Mouse (Mus musculus): Measurements from ENCODE around the gene Irgq.
"Not testable (repeated sequence)": the region's sequence is repeated elsewhere in the genome, so short reads cannot be mapped to it uniquely, and the experiment has no call there.

Irgq gene

DNA sequence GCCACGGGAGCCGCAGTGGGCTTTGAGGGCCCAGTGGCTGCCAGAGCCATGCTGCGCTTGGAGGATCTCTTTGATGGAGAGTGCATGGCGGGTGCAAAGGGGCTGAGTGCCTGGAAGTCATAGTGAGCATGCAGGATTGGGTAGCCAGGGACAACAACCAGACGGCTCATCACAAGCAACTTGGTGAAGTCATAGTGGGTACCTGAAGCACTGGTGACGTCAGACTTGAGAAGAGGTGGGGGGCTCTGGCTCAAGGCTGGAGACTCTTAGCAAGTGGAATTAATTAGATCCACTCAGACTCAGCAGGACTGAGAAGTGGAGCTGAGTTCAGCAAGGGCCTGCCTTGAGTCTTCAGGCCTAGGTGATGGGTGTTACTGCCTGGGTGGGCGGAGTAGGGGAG lies 18.1 kb upstream of the Irgq start, which contains the start of gene AC161166.1:
Gene AC161166.1, minus strand, starts transcription at position 101 of the 400 bp plus-strand sequence.
- DNase-seq (ENCODE audit: low spot score in 2 of 2), result no peak

DNA sequence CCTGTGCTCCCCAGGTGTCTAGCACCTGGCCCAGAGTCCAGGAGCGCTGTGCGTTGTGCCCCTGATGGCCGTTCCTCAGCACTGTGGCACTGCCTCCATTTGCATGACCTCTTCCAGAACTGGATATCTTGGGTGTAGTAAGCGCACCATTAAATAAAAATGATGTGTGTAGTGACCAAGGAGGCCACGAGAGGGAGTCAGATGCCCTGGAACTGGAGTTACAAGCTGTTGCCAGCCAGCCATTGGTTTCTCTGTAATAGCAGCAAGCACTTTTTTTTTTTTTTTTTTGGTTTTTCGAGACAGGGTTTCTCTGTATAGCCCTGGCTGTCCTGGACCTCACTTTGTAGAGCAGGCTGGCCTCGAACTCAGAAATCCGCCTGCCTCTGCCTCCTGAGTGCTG lies 14.2 kb upstream of the Irgq start:
- peak in 1 of 2 experiments; percentile 27 for DNase-seq (ENCODE audit: low spot score in 2 of 2)

- DNase-seq (ENCODE audit: low spot score in 2 of 2), result no peak
These were observed 13.4 kb upstream of the Irgq start for GRCm38 (mm10) chr7:24517077-24517476.

DNA sequence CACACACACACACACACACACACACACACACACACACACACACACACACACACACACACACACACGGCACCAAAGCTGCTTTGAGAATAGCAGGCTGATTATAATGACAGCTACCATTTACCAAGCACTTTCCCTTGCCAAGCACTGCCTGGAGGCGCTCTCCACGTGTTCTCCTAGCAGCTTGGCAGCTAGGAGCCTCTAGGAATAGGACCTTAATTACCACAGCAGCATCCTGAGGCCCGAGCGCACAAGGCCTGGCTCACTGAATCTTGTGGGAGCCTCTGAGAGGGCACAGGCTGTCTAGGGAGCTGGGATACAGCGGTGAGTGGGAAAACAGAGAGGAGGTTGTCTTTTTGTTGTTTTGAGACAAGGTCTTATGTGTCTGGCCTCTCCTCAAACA lies 12.8 kb upstream of the Irgq start:
- no peak for DNase-seq (ENCODE audit: low spot score in 2 of 2)

DNA sequence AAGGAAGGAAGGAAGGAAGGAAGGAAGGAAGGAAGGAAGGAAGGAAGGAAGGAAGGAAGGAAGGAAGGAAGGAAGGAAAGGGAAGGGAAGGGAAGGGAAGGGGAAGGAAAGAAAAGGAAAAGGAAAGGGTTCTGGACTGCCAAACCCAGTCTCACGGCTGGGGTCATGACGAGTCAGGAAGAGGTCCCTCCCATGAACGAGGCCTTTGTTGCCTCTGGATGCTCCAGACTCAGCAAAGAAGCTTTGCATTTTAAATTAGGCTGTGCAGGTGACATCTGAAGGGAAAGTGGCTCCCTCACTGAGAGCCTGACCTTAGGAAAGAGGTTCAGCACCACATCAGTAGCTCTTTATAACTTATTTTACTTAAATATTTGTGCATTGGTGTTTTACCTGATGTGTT lies 11.4 kb upstream of the Irgq start:
- DNase-seq (ENCODE audit: low spot score in 2 of 2), result no peak

DNA sequence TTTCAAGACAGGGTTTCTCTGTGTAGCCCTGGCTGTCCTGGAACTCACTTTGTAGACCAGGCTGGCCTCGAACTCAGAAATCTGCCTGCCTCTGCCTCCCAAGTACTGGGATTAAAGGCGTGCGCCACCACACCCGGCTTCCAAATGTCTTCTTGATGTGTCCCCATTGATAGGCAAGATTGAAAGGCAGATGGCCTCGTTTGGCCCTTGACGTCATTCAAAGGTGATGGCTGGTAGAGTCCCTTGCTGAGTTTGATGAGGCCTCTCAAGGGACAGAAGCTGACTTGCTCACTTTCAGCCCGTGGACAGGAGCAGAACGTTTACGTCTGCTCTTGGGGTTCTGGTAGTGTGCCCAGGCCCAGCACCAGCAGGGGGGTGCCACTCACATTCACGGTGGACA lies 10.4 kb upstream of the Irgq start:
- not testable (repeated sequence) for DNase-seq (ENCODE audit: low spot score in 2 of 2)

DNA sequence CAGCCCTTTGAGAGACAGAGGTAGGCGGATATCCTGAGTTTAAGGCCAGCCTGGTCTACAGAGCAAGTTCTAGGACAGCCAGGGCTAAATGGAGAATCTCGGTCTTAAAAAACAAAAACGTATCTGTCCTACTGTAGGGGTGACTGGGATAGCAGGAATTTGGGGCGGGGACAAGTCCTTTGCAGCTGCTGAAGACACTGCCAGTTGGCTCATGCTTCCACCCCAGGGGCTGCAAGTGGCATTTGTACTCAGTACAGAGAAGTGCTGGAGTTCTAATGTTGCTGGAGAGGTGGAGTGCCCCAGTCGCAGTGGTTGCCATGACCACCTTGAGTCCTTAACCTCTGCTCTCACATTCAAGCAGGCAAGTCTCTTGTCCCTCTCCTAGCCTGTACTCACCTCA lies 7.7 kb upstream of the Irgq start:
- no peak for DNase-seq (ENCODE audit: low spot score in 2 of 2)

GRCm38 (mm10) chr7:24523723-24524122 lies 6.8 kb upstream of the Irgq start:
- no peak for DNase-seq (ENCODE audit: low spot score in 2 of 2)

DNA sequence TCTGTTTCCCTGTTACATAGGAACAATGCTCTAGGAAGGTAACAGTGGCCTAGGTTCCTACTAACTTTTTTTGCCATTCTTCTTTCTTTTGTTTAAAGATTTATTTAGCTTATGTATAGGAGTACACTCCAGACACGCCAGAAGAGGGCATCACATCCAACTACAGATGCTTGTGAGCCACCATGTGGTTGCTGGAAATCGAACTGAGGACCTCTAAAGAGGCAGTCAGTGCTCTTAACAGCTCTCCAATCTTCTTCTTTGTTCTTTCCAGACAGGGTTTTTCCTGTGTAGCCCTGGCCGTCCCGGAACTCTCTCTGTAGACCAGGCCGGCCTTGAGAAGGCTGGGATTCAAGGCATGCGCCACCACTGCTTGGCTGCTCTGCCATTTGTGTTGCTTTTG lies 5.5 kb upstream of the Irgq start:
- DNase-seq (ENCODE audit: low spot score in 2 of 2), result no peak

- DNase-seq (ENCODE audit: low spot score in 2 of 2), result no peak
These were observed 4.6 kb upstream of the Irgq start for GRCm38 (mm10) chr7:24525686-24526420.

GRCm38 (mm10) chr7:24528861-24529260 lies 1.6 kb upstream of the Irgq start:
- DNase-seq (ENCODE audit: low spot score in 2 of 2), result no peak

GRCm38 (mm10) chr7:24529580-24529979 lies 909 bp upstream of the Irgq start:
- no peak for DNase-seq (ENCODE audit: low spot score in 2 of 2)

DNA sequence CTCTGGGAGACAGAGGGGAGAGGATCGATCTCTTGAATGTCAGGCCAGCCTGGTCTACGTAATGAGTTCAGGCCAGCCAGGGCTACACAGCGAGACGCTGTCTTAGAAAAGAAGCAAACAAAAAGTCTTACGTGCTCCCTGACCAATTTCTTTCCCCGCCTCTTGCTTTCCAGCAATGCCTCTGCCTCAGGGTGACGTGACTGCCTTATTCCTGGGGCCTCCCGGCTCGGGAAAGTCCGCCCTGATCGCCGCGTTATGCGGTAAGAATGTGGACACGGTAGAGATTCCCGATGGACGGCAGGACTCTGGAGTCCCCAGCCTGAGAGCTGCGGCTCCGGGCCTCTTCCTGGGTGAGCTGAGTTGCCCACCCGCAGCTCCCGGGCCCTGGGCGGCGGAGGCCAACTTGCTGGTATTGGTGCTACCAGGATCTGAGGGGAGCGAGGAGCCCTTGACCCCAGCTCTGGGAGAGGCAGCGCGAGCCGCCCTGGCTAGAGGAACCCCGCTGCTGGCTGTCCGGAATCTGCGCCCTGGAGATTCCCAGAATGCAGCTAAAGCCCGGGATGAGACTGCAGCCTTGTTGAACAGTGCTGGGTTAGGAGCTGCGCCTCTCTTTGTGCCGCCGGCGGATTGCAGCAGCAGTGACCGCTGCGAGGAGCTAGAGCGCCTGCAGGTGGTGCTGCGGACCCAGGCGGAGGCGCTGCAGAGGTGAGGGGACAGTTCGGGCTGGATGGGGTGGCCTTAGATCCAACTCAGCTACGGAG lies 902 bp downstream of the Irgq start:
- peak; percentile 51 to 74 for DNase-seq (ENCODE audit: low spot score in 2 of 2)

- no peak for DNase-seq (ENCODE audit: low spot score in 2 of 2)
These were observed 2.6 kb downstream of the Irgq start for GRCm38 (mm10) chr7:24533031-24533571.

- DNase-seq (ENCODE audit: low spot score in 2 of 2), result no peak
These were observed 3.3 kb downstream of the Irgq start for GRCm38 (mm10) chr7:24533806-24534205.

- no peak for DNase-seq (ENCODE audit: low spot score in 2 of 2)
These were observed 3.8 kb downstream of the Irgq start for GRCm38 (mm10) chr7:24534301-24534700.

- no peak for DNase-seq (ENCODE audit: low spot score in 2 of 2)
These were observed 6.6 kb downstream of the Irgq start for GRCm38 (mm10) chr7:24537081-24537480.

GRCm38 (mm10) chr7:24537591-24537990 lies 7.1 kb downstream of the Irgq start:
- DNase-seq (ENCODE audit: low spot score in 2 of 2), result no peak

GRCm38 (mm10) chr7:24538154-24538553 lies 7.7 kb downstream of the Irgq start:
- DNase-seq (ENCODE audit: low spot score in 2 of 2), result no peak

- no peak for DNase-seq (ENCODE audit: low spot score in 2 of 2)
These were observed 8.2 kb downstream of the Irgq start for GRCm38 (mm10) chr7:24538701-24539100.

- no peak for DNase-seq (ENCODE audit: low spot score in 2 of 2)
These were observed 9.2 kb downstream of the Irgq start for GRCm38 (mm10) chr7:24539686-24540085.

DNA sequence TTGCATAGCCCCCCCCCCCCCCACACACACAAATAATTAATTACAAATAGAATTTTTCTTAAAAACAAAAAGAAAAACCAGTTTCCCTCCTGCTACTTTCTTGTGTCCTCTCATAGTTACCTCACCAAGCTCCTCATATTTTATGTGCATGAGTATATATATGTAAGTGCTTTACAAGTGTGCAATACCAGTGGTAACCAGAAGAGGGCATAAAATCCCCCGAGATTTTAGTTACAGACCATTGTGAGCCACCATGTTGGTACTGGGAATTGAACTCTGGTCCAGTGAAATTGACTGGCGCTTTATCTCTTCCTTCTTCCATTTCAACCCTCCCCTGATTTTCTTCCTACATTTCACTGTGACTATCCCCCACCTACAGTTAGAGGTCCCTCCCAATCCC lies 14.0 kb downstream of the Irgq start:
- DNase-seq (ENCODE audit: low spot score in 2 of 2), result no peak

GRCm38 (mm10) chr7:24546068-24546614 lies 15.7 kb downstream of the Irgq start, which contains the start of the genes Pinlyp and Xrcc1:
Pinlyp (minus strand) TSS chr7:24546118.
Xrcc1 (plus strand) TSS chr7:24546289.
- DNase-seq (ENCODE audit: low spot score in 2 of 2), result no peak

All from spleen, postnatal 14 days (tissue).